11 mouse cellular contexts compared by ENCODE assay signal in the genomic region with DNA sequence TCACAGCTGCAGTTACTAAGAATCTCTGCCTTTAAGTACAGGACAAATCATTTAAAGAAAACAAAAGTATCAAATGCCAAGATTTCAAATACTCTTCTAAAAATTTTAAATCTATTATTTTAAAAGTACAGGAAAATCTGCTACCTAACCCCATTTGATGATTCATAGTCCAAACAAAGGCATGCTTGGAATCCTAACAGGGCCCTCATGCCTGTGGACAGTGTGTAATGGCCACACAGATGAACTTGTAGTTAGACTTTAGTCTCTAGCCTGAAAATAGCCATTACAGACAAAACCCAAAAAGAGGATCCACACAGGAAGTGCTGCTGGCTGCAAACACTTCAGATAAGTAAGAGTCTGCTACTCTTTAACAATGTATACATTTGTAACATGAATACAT.
"Had no signal": no experiment of that assay in that cellular context is flagged by ENCODE, and none has a peak within 500 bp of the region (broad histone marks: within the 10 kb centered on the region; RNA-seq: fewer than 3 reads in every experiment).

No protein-coding gene starts in this region.

- DNase-seq: gastrocnemius, postnatal 14 days; gastrocnemius, postnatal 36 days; heart, adult 18-20 months; heart, postnatal 14 days; heart, postnatal 36 days; kidney, adult 11 months; kidney, postnatal 14 days; kidney, postnatal 36 days; layer of hippocampus, adult 9-11 months; layer of hippocampus, postnatal 36 days; left cerebral cortex, postnatal 4 days had no signal
